Mouse (Mus musculus): Measurements from ENCODE around the gene Lsm3. TPM values are rescaled to one million over a fixed set of nuclear protein-coding genes. Genes with fewer than 3 reads are reported as not detected.

Gene Lsm3
- polyA plus RNA-seq, 1 experiment from 2014 or later, result 271 TPM

- 73% methylated on average over 3 of the region's 3 CpGs for WGBS
- H3K4me2 ChIP-seq (replicated peaks), result no peak overlapping the region
- no peaks in the 10 kb centered on the region for H3K9me3 ChIP-seq
- H3K4me1 ChIP-seq, result peaks cover 6% of the 10 kb centered on the region
- no peak overlapping the region for H3K27ac ChIP-seq
- no peak for ATAC-seq (ENCODE audit: low FRiP score, low read depth)
- no peaks in the 10 kb centered on the region for H3K36me3 ChIP-seq
- no peak overlapping the region for H3K9ac ChIP-seq
- no peak overlapping the region for H3K4me3 ChIP-seq
- no peaks in the 10 kb centered on the region for H3K27me3 ChIP-seq
These were observed 19.5 kb downstream of the Lsm3 start for GRCm38 (mm10) chr6:91535231-91535630.

GRCm38 (mm10) chr6:91536047-91536765 is 20.5 kb downstream of the Lsm3 start:
- H3K27ac ChIP-seq, result no peak overlapping the region
- H3K4me2 ChIP-seq (replicated peaks), result no peak overlapping the region
- no peak overlapping the region for H3K9ac ChIP-seq
- 89% methylated on average over 11 of the region's 11 CpGs for whole genome bisulfite sequencing
- ATAC-seq (ENCODE audit: low FRiP score, low read depth), result no peak
- peaks cover 6% of the 10 kb centered on the region for H3K4me1 ChIP-seq
- H3K27me3 ChIP-seq, result no peaks in the 10 kb centered on the region
- H3K9me3 ChIP-seq, result no peaks in the 10 kb centered on the region
- no peaks in the 10 kb centered on the region for H3K36me3 ChIP-seq
- no peak overlapping the region for H3K4me3 ChIP-seq

DNA sequence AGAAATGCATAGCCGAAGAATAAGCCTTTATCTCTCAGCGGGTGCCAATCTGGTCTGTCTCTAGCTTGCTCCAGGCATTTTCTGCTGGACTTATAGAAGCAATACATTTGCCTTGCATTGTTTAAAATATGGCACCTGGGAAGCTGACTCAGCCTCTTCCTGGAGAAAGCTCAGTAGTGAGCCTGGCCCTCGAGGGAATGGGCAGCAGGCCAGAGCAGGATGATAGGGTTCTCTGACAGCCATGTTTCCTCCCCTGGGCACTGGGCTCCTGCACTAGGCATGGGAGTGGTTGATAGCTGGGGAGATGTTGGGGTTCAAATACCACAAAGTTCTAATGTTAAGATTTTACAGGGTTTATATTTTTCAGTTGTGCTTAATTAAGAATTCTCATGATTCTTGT is 25.5 kb downstream of the Lsm3 start:
- no peak overlapping the region for H3K9ac ChIP-seq
- no peak overlapping the region for H3K27ac ChIP-seq
- H3K4me2 ChIP-seq (replicated peaks), result no peak overlapping the region
- no peaks in the 10 kb centered on the region for H3K27me3 ChIP-seq
- no peak for ATAC-seq (ENCODE audit: low FRiP score, low read depth)
- H3K4me1 ChIP-seq, result peaks cover 3% of the 10 kb centered on the region; the same call in 1 of the 2 replicates
- 66% methylated on average over 3 of the region's 3 CpGs for WGBS
- no peaks in the 10 kb centered on the region for H3K9me3 ChIP-seq
- H3K4me3 ChIP-seq, result no peak overlapping the region
- H3K36me3 ChIP-seq, result no peaks in the 10 kb centered on the region

DNA sequence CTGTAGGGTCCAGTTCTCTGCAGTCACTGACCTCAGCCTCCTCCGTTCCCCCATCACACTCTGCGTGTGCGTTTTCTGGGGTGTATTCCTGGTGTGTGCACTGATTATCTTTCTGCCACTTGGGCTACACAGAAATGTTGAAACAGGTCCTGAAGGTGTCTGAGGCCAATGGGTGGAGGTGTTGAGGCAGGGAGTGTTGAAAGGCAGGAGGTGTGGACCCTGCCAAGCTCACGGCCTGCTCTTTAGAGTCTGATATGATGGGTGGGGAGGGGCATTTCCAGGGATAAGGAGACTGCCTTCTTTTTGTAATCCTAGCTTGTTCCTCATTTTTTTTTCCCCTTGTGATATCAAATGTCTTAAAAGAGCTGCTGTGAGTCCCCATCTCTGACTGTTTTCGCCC is 27.3 kb downstream of the Lsm3 start:
- Histone ChIP-seq H3K4me3 (no peak overlapping the region), H3K4me2 (replicated peaks) (no peak overlapping the region), H3K9ac (no peak overlapping the region), H3K9me3 (no peaks in the 10 kb centered on the region), H3K27ac (no peak overlapping the region), H3K4me1 (peaks cover 3% of the 10 kb centered on the region; the same call in 1 of the 2 replicates), H3K36me3 (no peaks in the 10 kb centered on the region), H3K27me3 (no peaks in the 10 kb centered on the region)
- no peak for ATAC-seq (ENCODE audit: low FRiP score, low read depth)
- 81% methylated on average over 5 of the region's 5 CpGs for WGBS

GRCm38 (mm10) chr6:91546241-91546884 is 30.6 kb downstream of the Lsm3 start:
- Histone ChIP-seq H3K4me3 (no peak overlapping the region), H3K9me3 (no peaks in the 10 kb centered on the region), H3K27me3 (no peaks in the 10 kb centered on the region), H3K9ac (no peak overlapping the region), H3K36me3 (no peaks in the 10 kb centered on the region), H3K4me2 (replicated peaks) (no peak overlapping the region), H3K4me1 (peaks cover 7% of the 10 kb centered on the region; the same call in 1 of the 2 replicates), H3K27ac (no peak overlapping the region)
- ATAC-seq (ENCODE audit: low FRiP score, low read depth), result no peak; the same call in 1 of the 2 replicates
- 52% methylated on average over 9 of the region's 9 CpGs for WGBS

DNA sequence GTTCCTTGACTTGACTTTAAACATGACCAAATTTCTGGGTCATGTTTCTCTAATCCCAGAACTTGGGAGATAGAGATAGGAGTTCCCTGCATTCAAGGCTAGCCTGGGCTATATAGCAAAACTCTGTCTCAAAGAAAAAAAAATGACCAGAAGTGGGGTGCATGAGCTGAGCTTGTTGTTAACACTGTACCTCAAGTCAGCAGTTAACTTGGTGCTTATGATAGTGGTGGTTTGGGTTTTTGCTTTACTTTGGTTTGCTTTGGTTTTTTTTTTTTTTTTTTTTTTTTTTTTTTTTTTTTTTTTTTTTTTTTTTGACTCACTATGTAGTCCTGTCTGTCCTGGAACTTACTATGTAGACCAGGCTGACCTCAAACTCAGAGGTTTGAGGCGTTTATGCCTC is 31.6 kb downstream of the Lsm3 start:
- no peak for ATAC-seq (ENCODE audit: low FRiP score, low read depth)
- Histone ChIP-seq H3K27ac (no peak overlapping the region), H3K36me3 (no peaks in the 10 kb centered on the region), H3K9me3 (no peaks in the 10 kb centered on the region), H3K4me2 (replicated peaks) (no peak overlapping the region), H3K9ac (no peak overlapping the region), H3K27me3 (no peaks in the 10 kb centered on the region), H3K4me3 (no peak overlapping the region), H3K4me1 (peaks cover 5% of the 10 kb centered on the region; the same call in 1 of the 2 replicates)
- WGBS, result 78% methylated on average over 1 of the region's 1 CpGs

DNA sequence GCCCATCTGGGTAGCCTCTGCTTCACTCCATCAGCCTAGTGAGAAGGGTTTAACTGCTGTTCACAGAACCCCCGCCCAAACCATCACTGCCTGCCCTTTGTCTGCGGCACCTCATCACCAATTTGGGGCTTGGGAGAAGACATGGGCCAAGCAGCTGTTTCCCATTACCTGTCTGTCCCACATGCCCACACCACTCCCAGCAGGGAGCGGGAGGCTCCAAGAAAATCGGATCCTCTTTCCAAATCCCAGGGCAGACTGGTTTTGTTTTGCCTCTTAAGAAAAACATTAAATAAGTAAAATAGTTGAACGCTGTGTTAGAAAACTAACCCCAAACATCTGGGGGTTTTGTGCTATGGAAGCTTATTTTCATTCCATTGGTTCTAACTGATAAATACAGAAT is 33.9 kb downstream of the Lsm3 start:
- Histone ChIP-seq H3K36me3 (no peaks in the 10 kb centered on the region), H3K27me3 (no peaks in the 10 kb centered on the region), H3K9ac (no peak overlapping the region), H3K27ac (no peak overlapping the region), H3K4me2 (replicated peaks) (no peak overlapping the region), H3K9me3 (no peaks in the 10 kb centered on the region), H3K4me3 (no peak overlapping the region), H3K4me1 (peaks cover 5% of the 10 kb centered on the region; the same call in 1 of the 2 replicates)
- 22% methylated on average over 5 of the region's 5 CpGs for WGBS
- peak; percentile 59; the same call in 1 of the 2 replicates for ATAC-seq (ENCODE audit: low FRiP score, low read depth)

GRCm38 (mm10) chr6:91551671-91552070 is 35.9 kb downstream of the Lsm3 start:
- Histone ChIP-seq H3K27ac (no peak overlapping the region), H3K4me1 (peaks cover 5% of the 10 kb centered on the region; the same call in 1 of the 2 replicates), H3K9me3 (no peaks in the 10 kb centered on the region), H3K4me3 (no peak overlapping the region), H3K9ac (no peak overlapping the region), H3K4me2 (replicated peaks) (no peak overlapping the region), H3K36me3 (no peaks in the 10 kb centered on the region), H3K27me3 (no peaks in the 10 kb centered on the region)
- no peak for ATAC-seq (ENCODE audit: low FRiP score, low read depth)
- WGBS, result 100% methylated on average over 3 of the region's 3 CpGs

DNA sequence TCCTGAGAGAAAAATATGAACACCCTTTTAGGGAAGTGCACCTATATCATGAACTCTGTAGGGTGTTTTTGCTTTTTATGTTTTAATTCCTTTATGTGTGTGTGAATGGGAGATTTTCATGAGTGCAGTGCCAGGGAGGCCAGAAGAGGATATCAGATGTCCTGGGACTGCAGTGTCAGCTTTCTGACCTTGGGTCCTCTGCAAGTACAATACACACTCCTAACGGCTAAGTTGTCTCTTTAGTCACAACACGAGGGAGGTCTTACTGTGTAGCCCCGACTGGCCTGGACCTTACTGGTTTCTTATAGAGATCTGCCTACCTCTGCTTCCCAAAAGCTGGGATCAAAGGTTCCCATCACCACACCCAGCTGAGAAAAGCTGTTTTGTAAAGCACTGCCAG is 37.0 kb downstream of the Lsm3 start:
- Histone ChIP-seq H3K4me2 (replicated peaks) (no peak overlapping the region), H3K9ac (no peak overlapping the region), H3K36me3 (no peaks in the 10 kb centered on the region), H3K9me3 (no peaks in the 10 kb centered on the region), H3K4me3 (no peak overlapping the region), H3K4me1 (peaks cover 5% of the 10 kb centered on the region; the same call in 1 of the 2 replicates), H3K27me3 (no peaks in the 10 kb centered on the region), H3K27ac (no peak overlapping the region)
- no peak for ATAC-seq (ENCODE audit: low FRiP score, low read depth)
- 50% methylated on average over 3 of the region's 3 CpGs for WGBS

DNA sequence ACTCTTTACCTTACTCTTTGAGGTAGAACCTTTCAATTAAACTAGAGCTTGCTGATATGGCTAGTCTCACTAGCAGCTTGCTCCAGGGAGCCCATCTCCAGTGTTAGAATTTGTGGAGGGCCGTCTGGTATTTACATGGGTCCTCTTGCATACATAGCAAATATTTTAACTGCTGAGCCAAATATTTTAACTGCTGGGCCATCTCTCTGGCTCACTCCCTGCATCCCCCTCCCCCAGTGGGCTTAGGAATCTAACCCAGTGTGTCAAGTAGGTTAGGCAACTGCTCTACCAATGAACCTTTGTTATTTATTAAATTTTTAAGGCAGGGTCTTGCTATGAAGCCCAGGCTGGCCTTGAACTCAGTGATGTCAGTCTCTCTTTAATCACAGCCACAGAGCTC is 42.8 kb downstream of the Lsm3 start:
- Histone ChIP-seq H3K36me3 (no peaks in the 10 kb centered on the region), H3K4me2 (replicated peaks) (no peak overlapping the region), H3K27ac (no peak overlapping the region), H3K9me3 (no peaks in the 10 kb centered on the region), H3K4me1 (no peaks in the 10 kb centered on the region), H3K27me3 (no peaks in the 10 kb centered on the region), H3K4me3 (no peak overlapping the region), H3K9ac (no peak overlapping the region)
- 61% methylated on average over 1 of the region's 1 CpGs for WGBS
- no peak for ATAC-seq (ENCODE audit: low FRiP score, low read depth)

- no peaks in the 10 kb centered on the region for H3K9me3 ChIP-seq
These were observed 43.6 kb downstream of the Lsm3 start for GRCm38 (mm10) chr6:91559371-91559770.

GRCm38 (mm10) chr6:91560186-91560585 is 44.5 kb downstream of the Lsm3 start:
- Histone ChIP-seq H3K4me3 (no peak overlapping the region), H3K4me2 (replicated peaks) (no peak overlapping the region), H3K27ac (no peak overlapping the region), H3K36me3 (no peaks in the 10 kb centered on the region), H3K9me3 (no peaks in the 10 kb centered on the region), H3K27me3 (no peaks in the 10 kb centered on the region), H3K4me1 (no peaks in the 10 kb centered on the region), H3K9ac (no peak overlapping the region)
- 97% methylated on average over 3 of the region's 3 CpGs for WGBS
- ATAC-seq (ENCODE audit: low FRiP score, low read depth), result no peak

More at GRCm38 (mm10) chr6:91559371-91559770, 43.6 kb downstream of the Lsm3 start:
- ATAC-seq (ENCODE audit: low FRiP score, low read depth), result no peak
- Histone ChIP-seq H3K4me3 (no peak overlapping the region), H3K4me1 (no peaks in the 10 kb centered on the region), H3K27ac (no peak overlapping the region), H3K9ac (no peak overlapping the region), H3K27me3 (no peaks in the 10 kb centered on the region), H3K4me2 (replicated peaks) (no peak overlapping the region), H3K36me3 (no peaks in the 10 kb centered on the region)
- 82% methylated on average over 4 of the region's 4 CpGs for WGBS
